Mouse (Mus musculus): ENCODE results near the gene Leng9. TPM values are rescaled to one million over a fixed set of nuclear protein-coding genes. Genes with fewer than 3 reads are reported as not detected.
"Not testable (repeated sequence)": the region's sequence is repeated elsewhere in the genome, so short reads cannot be mapped to it uniquely, and the experiment has no call there.

The Leng9 gene
- 1 to 10 TPM; 5.4 to 7.1 (median 6.5) TPM for total RNA-seq (2022)

GRCm38 (mm10) chr7:4150059-4150541 lies at the start of gene Leng9:
Gene Leng9 (minus strand): TSS chr7:4150374.
- DNase-seq (ENCODE audit: low spot score in 2 of 2), result peak in 1 of 2 experiments; percentile 57

- DNase-seq (ENCODE audit: low spot score in 2 of 2), result no peak
These were observed 28.3 kb upstream of the Leng9 start for GRCm38 (mm10) chr7:4178438-4178837.

GRCm38 (mm10) chr7:4170193-4170938 lies 20.2 kb upstream of the Leng9 start:
- DNase-seq (ENCODE audit: low spot score in 2 of 2), result no peak

- DNase-seq (ENCODE audit: low spot score in 2 of 2), result no peak
These were observed 16.9 kb upstream of the Leng9 start for GRCm38 (mm10) chr7:4167098-4167497.

- DNase-seq (ENCODE audit: low spot score in 2 of 2), result no peak
These were observed 15.1 kb upstream of the Leng9 start for GRCm38 (mm10) chr7:4165286-4165685.

GRCm38 (mm10) chr7:4164090-4164910 lies 14.1 kb upstream of the Leng9 start, which contains the start of gene Cdc42ep5:
Gene Cdc42ep5 (minus strand): TSS chr7:4164860.
- DNase-seq (ENCODE audit: low spot score in 2 of 2), result no peak

GRCm38 (mm10) chr7:4163571-4164072 lies 13.4 kb upstream of the Leng9 start:
- DNase-seq (ENCODE audit: low spot score in 2 of 2), result no peak

GRCm38 (mm10) chr7:4161596-4161995 lies 11.4 kb upstream of the Leng9 start:
- DNase-seq (ENCODE audit: low spot score in 2 of 2), result not testable (repeated sequence)

- no peak for DNase-seq (ENCODE audit: low spot score in 2 of 2)
These were observed 4.8 kb upstream of the Leng9 start for GRCm38 (mm10) chr7:4154976-4155375.

- DNase-seq (ENCODE audit: low spot score in 2 of 2), result no peak
These were observed 4.2 kb upstream of the Leng9 start for GRCm38 (mm10) chr7:4154356-4154755.

- no peak for DNase-seq (ENCODE audit: low spot score in 2 of 2)
These were observed 1.1 kb upstream of the Leng9 start for GRCm38 (mm10) chr7:4151241-4151640.

GRCm38 (mm10) chr7:4150811-4151221 lies 642 bp upstream of the Leng9 start:
- DNase-seq (ENCODE audit: low spot score in 2 of 2), result peak in 1 of 2 experiments; percentile 25

- DNase-seq (ENCODE audit: low spot score in 2 of 2), result peak; percentile 81 to 82
These were observed 742 bp downstream of the Leng9 start for GRCm38 (mm10) chr7:4149209-4150054.

- peak in 1 of 2 experiments; percentile 34 for DNase-seq (ENCODE audit: low spot score in 2 of 2)
These were observed 1.6 kb downstream of the Leng9 start for GRCm38 (mm10) chr7:4148341-4149208.

- DNase-seq (ENCODE audit: low spot score in 2 of 2), result no peak
These were observed 2.3 kb downstream of the Leng9 start for GRCm38 (mm10) chr7:4147836-4148235.

GRCm38 (mm10) chr7:4147371-4147770 lies 2.8 kb downstream of the Leng9 start:
- peak in 1 of 2 experiments; percentile 21 for DNase-seq (ENCODE audit: low spot score in 2 of 2)

- peak in 1 of 2 experiments; percentile 17 for DNase-seq (ENCODE audit: low spot score in 2 of 2)
These were observed 3.7 kb downstream of the Leng9 start for GRCm38 (mm10) chr7:4146241-4147180.

GRCm38 (mm10) chr7:4145552-4146190 lies 4.5 kb downstream of the Leng9 start:
- DNase-seq (ENCODE audit: low spot score in 2 of 2), result peak in 1 of 2 experiments; percentile 43
